Mouse (Mus musculus): Measurements from ENCODE around the gene Ppp1r13l. TPM values are rescaled to one million over a fixed set of nuclear protein-coding genes. Genes with fewer than 3 reads are reported as not detected.

The Ppp1r13l gene
- polyA plus RNA-seq, 2 experiments, result 15.3 to 33.8 TPM

GRCm38 (mm10) chr7:19383708-19384107 lies 24.2 kb downstream of the Ppp1r13l start:
- Histone ChIP-seq H3K36me3 (ENCODE audit: control insufficient read depth, insufficient read depth, low read length) (peaks cover 50% of the 10 kb centered on the region), H3K4me3 (replicated peaks; ENCODE audit: low read length) (no peak overlapping the region), H3K9ac (ENCODE audit: low read depth, low read length, severe bottlenecking) (no peak overlapping the region), H3K4me2 (replicated peaks; ENCODE audit: low read depth, low read length, severe bottlenecking) (no peak overlapping the region), H3K9me3 (ENCODE audit: control insufficient read depth, low read length) (no peaks in the 10 kb centered on the region), H3K27ac (replicated peaks; ENCODE audit: low read depth, low read length) (no peak overlapping the region), H3K27me3 (ENCODE audit: control insufficient read depth, insufficient read depth, low read length) (no peaks in the 10 kb centered on the region), H3K4me1 (ENCODE audit: control insufficient read depth, insufficient read depth, low read length) (0 out of 2 replicates have a peak, but pooled peaks cover 4% of the 10 kb centered on the region)
- DNase-seq (ENCODE audit: low spot score) (no peak), ATAC-seq (ENCODE audit: low FRiP score, low read depth) (no peak)
- TF ChIP-seq POLR2A (IDR thresholded peaks at IDR 0.05; ENCODE audit: borderline replicate concordance, extremely low read depth, insufficient read depth, insufficient read length), result no peak
- WGBS, result 90% methylated on average over 9 of the region's 9 CpGs

- Histone ChIP-seq H3K27ac (replicated peaks; ENCODE audit: low read depth, low read length) (no peak overlapping the region), H3K4me1 (ENCODE audit: control insufficient read depth, insufficient read depth, low read length) (no peaks in the 10 kb centered on the region), H3K4me3 (replicated peaks; ENCODE audit: low read length) (no peak overlapping the region), H3K4me2 (replicated peaks; ENCODE audit: low read depth, low read length, severe bottlenecking) (no peak overlapping the region), H3K9me3 (ENCODE audit: control insufficient read depth, low read length) (no peaks in the 10 kb centered on the region), H3K9ac (ENCODE audit: low read depth, low read length, severe bottlenecking) (no peak overlapping the region), H3K27me3 (ENCODE audit: control insufficient read depth, insufficient read depth, low read length) (no peaks in the 10 kb centered on the region), H3K36me3 (ENCODE audit: control insufficient read depth, insufficient read depth, low read length) (peaks cover 96% of the 10 kb centered on the region)
- TF ChIP-seq POLR2A (IDR thresholded peaks at IDR 0.05; ENCODE audit: borderline replicate concordance, extremely low read depth, insufficient read depth, insufficient read length), result no peak
- DNase-seq (ENCODE audit: low spot score), result peak; percentile 20
- WGBS, result 87% methylated on average over 9 of the region's 10 CpGs
- ATAC-seq (ENCODE audit: low FRiP score, low read depth), result peak; percentile 32; the same call in 1 of the 2 replicates
Measured at GRCm38 (mm10) chr7:19388699-19389413, 29.3 kb downstream of the Ppp1r13l start.

- no peaks in the 10 kb centered on the region for H3K27me3 ChIP-seq (ENCODE audit: control insufficient read depth, insufficient read depth, low read length)
- no peak for ATAC-seq (ENCODE audit: low FRiP score, low read depth)
- no peak for DNase-seq (ENCODE audit: low spot score)
- no peak overlapping the region for H3K4me3 ChIP-seq (replicated peaks; ENCODE audit: low read length)
- no peaks in the 10 kb centered on the region; the same call in 1 of the 2 replicates for H3K4me1 ChIP-seq (ENCODE audit: control insufficient read depth, insufficient read depth, low read length)
- WGBS, result 86% methylated on average over 8 of the region's 8 CpGs
- H3K9me3 ChIP-seq (ENCODE audit: control insufficient read depth, low read length), result no peaks in the 10 kb centered on the region
- no peak overlapping the region for H3K27ac ChIP-seq (replicated peaks; ENCODE audit: low read depth, low read length)
- no peak for TF ChIP-seq POLR2A (IDR thresholded peaks at IDR 0.05; ENCODE audit: borderline replicate concordance, extremely low read depth, insufficient read depth, insufficient read length)
- no peak overlapping the region for H3K4me2 ChIP-seq (replicated peaks; ENCODE audit: low read depth, low read length, severe bottlenecking)
- peaks cover 63% of the 10 kb centered on the region for H3K36me3 ChIP-seq (ENCODE audit: control insufficient read depth, insufficient read depth, low read length)
- H3K9ac ChIP-seq (ENCODE audit: low read depth, low read length, severe bottlenecking), result no peak overlapping the region
Measured at GRCm38 (mm10) chr7:19394484-19394883, 34.9 kb downstream of the Ppp1r13l start.

- peaks cover 25% of the 10 kb centered on the region for H3K27me3 ChIP-seq (ENCODE audit: control insufficient read depth, insufficient read depth, low read length)
- H3K4me3 ChIP-seq (replicated peaks; ENCODE audit: low read length), result peak overlapping the region; percentile 26
- H3K4me2 ChIP-seq (replicated peaks; ENCODE audit: low read depth, low read length, severe bottlenecking), result peak overlapping the region; percentile 52
- ATAC-seq (ENCODE audit: low FRiP score, low read depth) (0 out of 2 replicates have a peak, but pooled peaks have one; percentile 18), DNase-seq (ENCODE audit: low spot score) (no peak)
- H3K9me3 ChIP-seq (ENCODE audit: control insufficient read depth, low read length), result peaks cover 6% of the 10 kb centered on the region
- no peak overlapping the region for H3K27ac ChIP-seq (replicated peaks; ENCODE audit: low read depth, low read length)
- no peaks in the 10 kb centered on the region; the same call in 1 of the 2 replicates for H3K4me1 ChIP-seq (ENCODE audit: control insufficient read depth, insufficient read depth, low read length)
- 2% methylated on average over 27 of the region's 27 CpGs for WGBS
- peaks cover 12% of the 10 kb centered on the region for H3K36me3 ChIP-seq (ENCODE audit: control insufficient read depth, insufficient read depth, low read length)
- no peak for TF ChIP-seq POLR2A (IDR thresholded peaks at IDR 0.05; ENCODE audit: borderline replicate concordance, extremely low read depth, insufficient read depth, insufficient read length)
- H3K9ac ChIP-seq (ENCODE audit: low read depth, low read length, severe bottlenecking), result peak overlapping the region; percentile 45; the same call in 1 of the 2 replicates
Measured at GRCm38 (mm10) chr7:19399496-19400280, 40.1 kb downstream of the Ppp1r13l start.

- no peak for TF ChIP-seq POLR2A (IDR thresholded peaks at IDR 0.05; ENCODE audit: borderline replicate concordance, extremely low read depth, insufficient read depth, insufficient read length)
- Histone ChIP-seq H3K4me1 (ENCODE audit: control insufficient read depth, insufficient read depth, low read length) (no peaks in the 10 kb centered on the region; the same call in 1 of the 2 replicates), H3K27me3 (ENCODE audit: control insufficient read depth, insufficient read depth, low read length) (peaks cover 32% of the 10 kb centered on the region), H3K36me3 (ENCODE audit: control insufficient read depth, insufficient read depth, low read length) (no peaks in the 10 kb centered on the region), H3K9me3 (ENCODE audit: control insufficient read depth, low read length) (peaks cover 6% of the 10 kb centered on the region), H3K9ac (ENCODE audit: low read depth, low read length, severe bottlenecking) (no peak overlapping the region), H3K27ac (replicated peaks; ENCODE audit: low read depth, low read length) (no peak overlapping the region), H3K4me2 (replicated peaks; ENCODE audit: low read depth, low read length, severe bottlenecking) (no peak overlapping the region), H3K4me3 (replicated peaks; ENCODE audit: low read length) (no peak overlapping the region)
- ATAC-seq (ENCODE audit: low FRiP score, low read depth) (no peak), DNase-seq (ENCODE audit: low spot score) (no peak)
- 80% methylated on average over 4 of the region's 4 CpGs for WGBS
Measured at GRCm38 (mm10) chr7:19400946-19401345, 41.4 kb downstream of the Ppp1r13l start.

Measured in limb, embryonic 14.5 days (tissue).